Comparison of ENCODE assay signal across 9 mouse cellular contexts in the genomic region with DNA sequence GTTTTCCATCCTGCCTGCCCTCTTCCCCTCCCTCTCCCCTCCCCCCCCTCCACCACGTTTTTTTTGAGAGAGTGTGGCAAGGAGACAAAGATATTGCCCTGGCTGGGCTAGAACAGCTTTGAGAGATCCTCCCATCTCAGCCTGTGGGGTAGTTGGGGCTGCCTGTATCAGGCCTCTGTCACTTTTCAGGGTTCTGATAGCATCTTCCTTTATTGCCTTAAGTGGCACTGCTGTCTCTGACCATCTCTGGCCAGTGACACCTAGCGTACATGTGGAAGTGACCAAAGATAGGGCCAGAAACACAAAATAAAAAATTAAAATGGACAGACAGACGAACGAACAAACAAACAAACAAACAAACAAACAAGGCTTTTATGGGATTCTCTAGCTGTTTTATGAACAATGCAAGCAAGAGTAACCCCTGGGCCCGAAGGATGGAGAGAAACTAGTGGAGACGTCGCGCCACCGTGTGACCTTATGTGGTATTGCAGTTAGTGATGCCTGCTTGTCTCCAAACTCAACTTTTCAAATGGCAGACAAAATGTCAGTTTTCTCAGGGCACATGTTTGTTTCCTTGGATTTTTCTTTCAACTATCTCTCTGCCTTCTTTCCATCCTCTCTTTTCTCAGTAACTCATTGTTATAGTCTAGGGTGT. TPM values are rescaled to one million over a fixed set of nuclear protein-coding genes. Genes with fewer than 3 reads are reported as not detected.
DNase-seq lines count a peak whose midpoint lies in the region; ATAC-seq and TF ChIP-seq lines count a peak whose summit lies in the region.
"Had no signal": no experiment of that assay in that cellular context is flagged by ENCODE, and none has a peak within 500 bp of the region (broad histone marks: within the 10 kb centered on the region; RNA-seq: fewer than 3 reads in every experiment).

No protein-coding gene starts in this region.

- 8% methylated on average over 9 of the region's 9 CpGs for WGBS in kidney, postnatal 0 days
- 11% methylated on average over 9 of the region's 9 CpGs for WGBS in liver, embryonic 11.5 days
- WGBS in neural tube, embryonic 14.5 days, result 6% methylated on average over 9 of the region's 9 CpGs

- peak; percentile 73 for DNase-seq in CD4-positive helper T cell, adult 2 months (ENCODE audit: low read depth, low spot score)
- peak; percentile 86 for DNase-seq in adrenal gland, postnatal 14 days
- DNase-seq in embryo, embryonic 9.5 days (ENCODE audit: extremely low spot score), result peak; percentile 77
- peak; percentile 70 to 91 for DNase-seq in heart, adult 18-20 months
- peak; percentile 91 for DNase-seq in kidney, postnatal 0 days (ENCODE audit: low spot score)
- peak; percentile 68 for DNase-seq in liver, embryonic 11.5 days (ENCODE audit: low spot score)
- peak; percentile 78 for DNase-seq in thymus, postnatal 0 days (ENCODE audit: low spot score)

- H3K27me3 ChIP-seq in kidney, postnatal 0 days (ENCODE audit: insufficient read depth, low read length), result no peaks in the 10 kb centered on the region
- no peaks in the 10 kb centered on the region for H3K27me3 ChIP-seq in liver, embryonic 11.5 days (replicated peaks; ENCODE audit: control insufficient read depth, insufficient read depth, low read length)
- no peaks in the 10 kb centered on the region for H3K27me3 ChIP-seq in neural tube, embryonic 14.5 days (ENCODE audit: control insufficient read depth, insufficient read depth, low read length)

- ATAC-seq in kidney, postnatal 0 days (replicated peaks; ENCODE audit: low FRiP score, low read depth), result no peak
- ATAC-seq in liver, embryonic 11.5 days (replicated peaks; ENCODE audit: low FRiP score), result no peak
- peak; percentile 67 for ATAC-seq in neural tube, embryonic 14.5 days (ENCODE audit: low read depth)

- TF ChIP-seq CTCF in kidney, postnatal 0 days (IDR thresholded peaks at IDR 0.05; ENCODE audit: low read depth), result peak; percentile 98

- H3K4me2 ChIP-seq in kidney, postnatal 0 days (ENCODE audit: low read length), result no peak overlapping the region
- H3K4me2 ChIP-seq in liver, embryonic 11.5 days, result no peak overlapping the region
- H3K4me2 ChIP-seq in neural tube, embryonic 14.5 days (ENCODE audit: low read depth, low read length), result no peak overlapping the region

- no peaks in the 10 kb centered on the region for H3K4me1 ChIP-seq in kidney, postnatal 0 days (replicated peaks; ENCODE audit: insufficient read depth, low read length)
- H3K4me1 ChIP-seq in liver, embryonic 11.5 days (replicated peaks; ENCODE audit: control insufficient read depth, insufficient read depth, low read length), result no peaks in the 10 kb centered on the region
- peaks cover 3% of the 10 kb centered on the region; the same call in 1 of the 2 replicates for H3K4me1 ChIP-seq in neural tube, embryonic 14.5 days (ENCODE audit: control insufficient read depth, insufficient read depth, low read length)

- H3K36me3 ChIP-seq in kidney, postnatal 0 days (ENCODE audit: insufficient read depth, low read length), result no peaks in the 10 kb centered on the region
- no peaks in the 10 kb centered on the region for H3K36me3 ChIP-seq in liver, embryonic 11.5 days (ENCODE audit: control insufficient read depth, insufficient read depth, low read length)
- no peaks in the 10 kb centered on the region for H3K36me3 ChIP-seq in neural tube, embryonic 14.5 days (ENCODE audit: control insufficient read depth, insufficient read depth, low read length)

- no peak overlapping the region for H3K4me3 ChIP-seq in kidney, postnatal 0 days (replicated peaks; ENCODE audit: low read depth, low read length)
- no peak overlapping the region for H3K4me3 ChIP-seq in liver, embryonic 11.5 days (ENCODE audit: low read depth, low read length)
- no peak overlapping the region for H3K4me3 ChIP-seq in neural tube, embryonic 14.5 days (ENCODE audit: low read depth, low read length)
- H3K4me3 ChIP-seq: erythroblast, embryonic 14.5 days had no signal

- no peak overlapping the region for H3K9ac ChIP-seq in kidney, postnatal 0 days (ENCODE audit: low read depth, low read length)
- H3K9ac ChIP-seq in liver, embryonic 11.5 days (ENCODE audit: low read depth, low read length), result no peak overlapping the region
- no peak overlapping the region for H3K9ac ChIP-seq in neural tube, embryonic 14.5 days (replicated peaks; ENCODE audit: low read depth, low read length)

- H3K27ac ChIP-seq in kidney, postnatal 0 days, result no peak overlapping the region
- H3K27ac ChIP-seq in liver, embryonic 11.5 days (ENCODE audit: low read depth, low read length), result no peak overlapping the region
- no peak overlapping the region for H3K27ac ChIP-seq in neural tube, embryonic 14.5 days (ENCODE audit: low read depth, low read length)

- no peaks in the 10 kb centered on the region for H3K9me3 ChIP-seq in kidney, postnatal 0 days (replicated peaks; ENCODE audit: low read length)
- no peaks in the 10 kb centered on the region for H3K9me3 ChIP-seq in liver, embryonic 11.5 days (ENCODE audit: control insufficient read depth, low read length)
- no peaks in the 10 kb centered on the region for H3K9me3 ChIP-seq in neural tube, embryonic 14.5 days (ENCODE audit: control insufficient read depth, low read length)

RNA-seq across cellular contexts. Expression of a gene that starts 50.7 kb away (rescaled TPM):
- total RNA-seq in adrenal gland, postnatal 14 days (2021), result 40.3 and 52.8 TPM in 2 replicates
- 10 to 100 TPM; 18.6 to 23.0 TPM for total RNA-seq in heart, adult 18-20 months (2021)
- 47.9 and 55.5 TPM in 2 replicates for polyA plus RNA-seq in kidney, postnatal 0 days (2015; fragmentation: Nextera tagmentation; extraction: Ambion mirVana)
- polyA plus RNA-seq in liver, embryonic 11.5 days (2014; fragmentation: Nextera tagmentation; extraction: Ambion mirVana), result 16.3 and 19.4 TPM in 2 replicates
- polyA plus RNA-seq in neural tube, embryonic 14.5 days (2014; fragmentation: Nextera tagmentation; extraction: Ambion mirVana), result 23.3 and 23.5 TPM in 2 replicates
- 3.9 and 4.3 TPM in 2 replicates for polyA plus RNA-seq in thymus, postnatal 0 days (2015; fragmentation: Nextera tagmentation; extraction: Ambion mirVana)
